Mouse (Mus musculus) G1E (cell line): ENCODE data around the gene Adamts12.

Source experiments
- CTCF ChIP-seq: IDR thresholded peaks from 2 replicates; pipeline ENCODE4 v1.5.1; 2012; ENCODE audit warnings: low read depth, low read length, inconsistent platforms, mixed read lengths
- GATA2 ChIP-seq: IDR thresholded peaks from 2 replicates; pipeline ENCODE4 v1.6.1; 2012; ENCODE audit warnings: low read depth, low read length, inconsistent platforms, borderline replicate concordance
- TAL1 ChIP-seq: conservative IDR thresholded peaks from 2 replicates; pipeline ENCODE4 v1.6.1; 2012; ENCODE audit warnings: low read depth, low read length, inconsistent platforms, mixed read lengths

DNA sequence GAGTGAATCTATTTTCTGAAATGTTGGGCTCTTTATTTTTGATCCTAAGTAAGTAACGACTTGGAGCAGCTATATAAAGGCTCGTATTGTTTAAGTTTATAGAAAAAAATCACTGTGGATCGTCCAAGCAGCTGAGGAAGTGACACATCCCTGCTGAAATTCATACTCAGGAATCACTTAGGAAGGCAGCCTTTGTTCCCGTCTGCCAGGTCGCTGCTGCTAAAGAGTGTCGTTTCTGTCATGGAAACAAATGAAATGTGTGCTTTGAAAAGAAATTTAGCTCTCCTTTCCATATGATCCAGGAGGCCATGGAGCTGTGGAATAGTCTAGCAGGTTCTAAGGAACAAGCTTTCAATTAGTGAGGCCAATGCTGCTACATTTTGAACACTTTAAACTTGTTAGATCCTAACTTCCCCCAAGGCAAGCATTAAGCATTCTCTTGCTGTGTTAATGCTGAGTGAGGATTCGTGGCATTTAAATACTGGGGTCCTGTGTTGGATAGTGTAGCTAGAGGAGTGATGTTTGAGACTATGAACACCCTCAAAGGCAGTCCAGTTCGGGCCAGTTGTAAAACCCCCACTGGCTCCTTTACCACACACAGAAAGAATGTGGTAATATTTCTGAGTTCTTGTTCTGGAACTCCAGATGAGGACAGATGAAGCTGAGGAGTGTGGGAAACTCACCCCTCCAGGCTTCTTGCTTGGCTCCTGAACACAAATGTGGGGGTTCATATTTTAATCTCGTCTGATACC is 19.8 kb downstream of the Adamts12 start:
- TF ChIP-seq GATA2 (no peak), CTCF (no peak), TAL1 (no peak)
